Mouse (Mus musculus) small intestine, adult 2 months (tissue): ENCODE measurements around the gene Elk4.

Experiments
- CTCF ChIP-seq: fragments of 200-500 bp; IDR thresholded peaks from 2 replicates; pipeline ENCODE4 v1.5.1; 2012; ENCODE audit warnings: low read depth, mild to moderate bottlenecking, control low read depth, inconsistent platforms, low read length, moderate library complexity, mixed read lengths; ENCODE audit not compliant: insufficient replicate concordance, insufficient read length; ENCODE audit errors: extremely low read depth
- POLR2A ChIP-seq: fragments of 200-500 bp; IDR thresholded peaks from 2 replicates; pipeline ENCODE4 v1.6.1; 2012; ENCODE audit warnings: low read depth, mild to moderate bottlenecking, control low read depth, inconsistent platforms, low read length, moderate library complexity

- TF ChIP-seq POLR2A (no peak), CTCF (no peak)
Observed at GRCm38 (mm10) chr1:131990083-131990760, 17.2 kb upstream of the Elk4 start.
